Mouse (Mus musculus) embryonic fibroblast, embryonic 13.5 days (primary cell): ENCODE results near the gene Sptbn4.

Source experiments
- CTCF ChIP-seq: IDR thresholded peaks from 2 replicates; pipeline ENCODE4 v1.5.1; 2011; ENCODE audit warnings: mild to moderate bottlenecking, control low read depth, low read length, moderate library complexity, borderline replicate concordance; ENCODE audit not compliant: insufficient read depth
- POLR2A ChIP-seq: IDR thresholded peaks from 2 replicates; pipeline ENCODE4 v1.6.1; 2011; ENCODE audit warnings: low read depth, mild to moderate bottlenecking, control low read depth, low read length, moderate library complexity

- no peak for TF ChIP-seq CTCF
- TF ChIP-seq POLR2A: no peak
Measured at GRCm38 (mm10) chr7:27395521-27396183, 51.8 kb downstream of the Sptbn4 start.
